Mouse (Mus musculus): ENCODE results near the gene Ak1. TPM values are rescaled to one million over a fixed set of nuclear protein-coding genes. Genes with fewer than 3 reads are reported as not detected.

The Ak1 gene
- 68.9 and 71.5 TPM in 2 replicates for polyA plus RNA-seq (2015; fragmentation: Nextera tagmentation; extraction: Ambion mirVana)

GRCm38 (mm10) chr2:32621517-32621859 lies at the start of gene Ak1:
Gene Ak1 (plus strand): TSS chr2:32621758.
- Histone ChIP-seq H3K4me2 (no peak within 1 kb of the TSS), H3K36me3 (peaks cover 3% of the 10 kb centered on the region; the same call in 1 of the 2 replicates), H3K9me3 (no peaks in the 10 kb centered on the region), H3K27me3 (no peaks in the 10 kb centered on the region), H3K27ac (peak within 1 kb of the TSS; percentile 62), H3K9ac (peak within 1 kb of the TSS; percentile 51), H3K4me1 (replicated peaks) (peaks cover 66% of the 10 kb centered on the region), H3K4me3 (no peak within 1 kb of the TSS)
- no peak for ATAC-seq (ENCODE audit: low FRiP score)
- WGBS = 37% methylated on average over 7 of the region's 7 CpGs

- Histone ChIP-seq H3K9ac (no peak overlapping the region), H3K4me2 (peak overlapping the region; percentile 93; the same call in 1 of the 2 replicates), H3K4me3 (no peak overlapping the region), H3K27me3 (peaks cover 11% of the 10 kb centered on the region), H3K4me1 (replicated peaks) (peaks cover 31% of the 10 kb centered on the region), H3K36me3 (peaks cover 31% of the 10 kb centered on the region), H3K9me3 (no peaks in the 10 kb centered on the region), H3K27ac (no peak overlapping the region)
- 92% methylated on average over 11 of the region's 11 CpGs for WGBS
- ATAC-seq (ENCODE audit: low FRiP score) = no peak
Measured at GRCm38 (mm10) chr2:32572196-32572595, 49.4 kb upstream of the Ak1 start.

GRCm38 (mm10) chr2:32574497-32574896 lies 47.1 kb upstream of the Ak1 start, which contains the start of gene Pip5kl1:
Gene Pip5kl1 (plus strand): TSS chr2:32574797.
- H3K4me2 ChIP-seq = peak within 1 kb of the TSS; percentile 91
- H3K36me3 ChIP-seq = peaks cover 11% of the 10 kb centered on the region
- peak within 1 kb of the TSS; percentile 76 for H3K9ac ChIP-seq
- H3K4me1 ChIP-seq (replicated peaks) = peaks cover 31% of the 10 kb centered on the region
- peak within 1 kb of the TSS; percentile 40; the same call in 1 of the 2 replicates for H3K27ac ChIP-seq
- no peak for ATAC-seq (ENCODE audit: low FRiP score)
- peak within 1 kb of the TSS; percentile 47 for H3K4me3 ChIP-seq
- H3K9me3 ChIP-seq = no peaks in the 10 kb centered on the region
- H3K27me3 ChIP-seq = peaks cover 34% of the 10 kb centered on the region
- 79% methylated on average over 6 of the region's 6 CpGs for WGBS

GRCm38 (mm10) chr2:32574901-32575585 lies 46.5 kb upstream of the Ak1 start:
- Histone ChIP-seq H3K27me3 (peaks cover 39% of the 10 kb centered on the region), H3K4me3 (peak overlapping the region; percentile 47), H3K27ac (no peak overlapping the region), H3K9me3 (no peaks in the 10 kb centered on the region), H3K4me1 (replicated peaks) (peaks cover 31% of the 10 kb centered on the region), H3K9ac (peak overlapping the region; percentile 76), H3K4me2 (peak overlapping the region; percentile 91), H3K36me3 (peaks cover 11% of the 10 kb centered on the region)
- ATAC-seq (ENCODE audit: low FRiP score) = 0 out of 2 replicates have a peak, but pooled peaks have one; percentile 2
- WGBS = 1% methylated on average over 26 of the region's 26 CpGs

- Histone ChIP-seq H3K27me3 (peaks cover 42% of the 10 kb centered on the region), H3K4me3 (peak within 1 kb of the TSS; percentile 47), H3K9ac (peak within 1 kb of the TSS; percentile 76), H3K36me3 (peaks cover 11% of the 10 kb centered on the region), H3K27ac (peak within 1 kb of the TSS; percentile 40; the same call in 1 of the 2 replicates), H3K4me2 (peak within 1 kb of the TSS; percentile 91), H3K4me1 (replicated peaks) (peaks cover 31% of the 10 kb centered on the region), H3K9me3 (no peaks in the 10 kb centered on the region)
- ATAC-seq (ENCODE audit: low FRiP score) = peak; percentile 60
- 6% methylated on average over 28 of the region's 28 CpGs for WGBS
Measured at GRCm38 (mm10) chr2:32575586-32576160, 45.9 kb upstream of the Ak1 start, which contains the start of gene 9430097D07Rik. Gene 9430097D07Rik (minus strand): TSS chr2:32575684.

GRCm38 (mm10) chr2:32576532-32576931 lies 45.0 kb upstream of the Ak1 start:
- 90% methylated on average over 9 of the region's 9 CpGs for WGBS
- Histone ChIP-seq H3K27me3 (peaks cover 42% of the 10 kb centered on the region), H3K4me2 (no peak overlapping the region; the same call in 1 of the 2 replicates), H3K4me3 (no peak overlapping the region), H3K9ac (peak overlapping the region; percentile 76; the same call in 1 of the 2 replicates), H3K9me3 (no peaks in the 10 kb centered on the region), H3K4me1 (replicated peaks) (peaks cover 29% of the 10 kb centered on the region), H3K27ac (no peak overlapping the region), H3K36me3 (peaks cover 11% of the 10 kb centered on the region)
- no peak for ATAC-seq (ENCODE audit: low FRiP score)

- H3K9ac ChIP-seq = no peak overlapping the region
- H3K4me3 ChIP-seq = no peak overlapping the region
- 43% methylated on average over 26 of the region's 30 CpGs for WGBS
- no peaks in the 10 kb centered on the region for H3K9me3 ChIP-seq
- H3K4me2 ChIP-seq = no peak overlapping the region
- peaks cover 46% of the 10 kb centered on the region for H3K27me3 ChIP-seq
- H3K36me3 ChIP-seq = peaks cover 2% of the 10 kb centered on the region
- H3K27ac ChIP-seq = no peak overlapping the region
- ATAC-seq (ENCODE audit: low FRiP score) = no peak
- H3K4me1 ChIP-seq (replicated peaks) = peaks cover 30% of the 10 kb centered on the region
Measured at GRCm38 (mm10) chr2:32578146-32579046, 43.2 kb upstream of the Ak1 start.

GRCm38 (mm10) chr2:32581450-32582095 lies 40.0 kb upstream of the Ak1 start:
- 36% methylated on average over 19 of the region's 19 CpGs for WGBS
- ATAC-seq (ENCODE audit: low FRiP score) = peak; percentile 52
- H3K9ac ChIP-seq = peak overlapping the region; percentile 47

GRCm38 (mm10) chr2:32582830-32583799 lies 38.4 kb upstream of the Ak1 start:
- 0 out of 2 replicates have a peak overlapping the region, but pooled peaks have one; percentile 15 for H3K27ac ChIP-seq
- H3K36me3 ChIP-seq = no peaks in the 10 kb centered on the region
- peak overlapping the region; percentile 27 for H3K4me3 ChIP-seq
- peak overlapping the region; percentile 53 for H3K4me2 ChIP-seq
- peaks cover 36% of the 10 kb centered on the region for H3K27me3 ChIP-seq
- peaks cover 28% of the 10 kb centered on the region for H3K4me1 ChIP-seq (replicated peaks)
- WGBS = 13% methylated on average over 37 of the region's 37 CpGs
- H3K9me3 ChIP-seq = no peaks in the 10 kb centered on the region
- peak; percentile 62 for ATAC-seq (ENCODE audit: low FRiP score)
- no peak overlapping the region for H3K9ac ChIP-seq

More at GRCm38 (mm10) chr2:32581450-32582095, 40.0 kb upstream of the Ak1 start:
- H3K27me3 ChIP-seq = peaks cover 47% of the 10 kb centered on the region
- no peaks in the 10 kb centered on the region for H3K9me3 ChIP-seq
- H3K36me3 ChIP-seq = no peaks in the 10 kb centered on the region
- peak overlapping the region; percentile 39 for H3K4me2 ChIP-seq
- peak overlapping the region; percentile 34 for H3K4me3 ChIP-seq
- H3K4me1 ChIP-seq (replicated peaks) = peaks cover 14% of the 10 kb centered on the region; the same call in 1 of the 2 replicates
- peak overlapping the region; percentile 18; the same call in 1 of the 2 replicates for H3K27ac ChIP-seq

- Histone ChIP-seq H3K4me1 (replicated peaks) (peaks cover 47% of the 10 kb centered on the region), H3K4me2 (no peak overlapping the region), H3K27me3 (peaks cover 15% of the 10 kb centered on the region), H3K27ac (no peak overlapping the region), H3K9ac (no peak overlapping the region), H3K9me3 (no peaks in the 10 kb centered on the region), H3K4me3 (no peak overlapping the region), H3K36me3 (no peaks in the 10 kb centered on the region)
- 85% methylated on average over 7 of the region's 7 CpGs for WGBS
- ATAC-seq (ENCODE audit: low FRiP score) = no peak
Measured at GRCm38 (mm10) chr2:32585149-32585714, 36.3 kb upstream of the Ak1 start.
